Mouse (Mus musculus): Measurements from ENCODE around the gene Cep70.

DNA sequence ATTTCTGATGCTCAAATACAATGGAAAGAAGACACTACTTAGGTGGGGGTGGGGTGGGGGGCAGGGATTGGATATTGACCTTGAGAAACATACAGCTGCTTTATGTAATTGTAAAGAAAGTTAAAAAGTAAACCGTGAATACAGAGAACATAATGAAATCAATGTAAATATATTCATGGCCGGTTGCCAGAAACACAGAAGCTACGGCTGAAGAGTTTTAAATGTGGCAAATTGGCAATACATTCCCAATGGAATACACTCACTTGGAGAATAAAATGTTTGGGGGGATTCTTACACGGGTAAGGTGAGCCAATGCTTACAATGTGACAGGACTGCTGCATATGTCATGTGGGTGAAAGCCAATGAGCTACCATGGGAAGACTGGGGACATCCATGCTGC lies 83.7 kb downstream of the Cep70 start:
- TF ChIP-seq CTCF (IDR thresholded peaks at IDR 0.05; ENCODE audit: extremely low read depth, insufficient read depth, low read length) (no peak), POLR2A (IDR thresholded peaks at IDR 0.05; ENCODE audit: extremely low read depth, insufficient read depth, low read length) (no peak)
